Mouse (Mus musculus): ENCODE measurements at regions not wholly inside any gene's neighbourhood (a gene's known extent, or its start where the extent isn't known, plus 50 kb on each side); places are given as distances from the start of the nearest gene placed in this dataset.

DNA sequence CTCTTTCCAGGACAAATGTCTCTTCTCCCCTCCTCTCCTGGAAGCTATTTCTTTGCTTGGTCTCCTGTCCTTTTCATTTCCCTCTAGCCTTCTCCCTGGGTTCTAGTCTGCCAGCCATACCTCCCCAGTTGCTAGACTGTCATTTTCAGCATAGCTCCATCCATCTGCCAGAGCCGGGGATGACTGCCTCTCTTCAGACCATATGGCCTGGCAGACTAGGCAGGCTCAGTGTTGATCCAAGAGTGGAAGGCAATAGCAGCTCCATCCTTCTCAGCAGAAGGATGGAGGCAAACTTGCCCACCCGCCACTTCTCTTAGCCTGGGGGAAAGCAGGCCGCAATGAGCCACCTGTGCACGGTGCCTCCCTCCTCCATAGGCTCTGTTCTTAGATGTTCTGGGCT, 242.0 kb upstream of the Adra1b start:
- DNase-seq (ENCODE audit: low spot score): no peak
- H3K27me3 ChIP-seq (replicated peaks; ENCODE audit: low read depth, poor library complexity, severe bottlenecking): no peaks in the 10 kb centered on the region
- H3K4me3 ChIP-seq: no peak overlapping the region
- no peaks in the 10 kb centered on the region for H3K9me3 ChIP-seq
- WGBS: 92% methylated on average over 4 of the region's 4 CpGs
- H3K36me3 ChIP-seq (replicated peaks): no peaks in the 10 kb centered on the region
- H3K4me1 ChIP-seq: no peaks in the 10 kb centered on the region
- no peak overlapping the region for H3K27ac ChIP-seq (replicated peaks)

DNA sequence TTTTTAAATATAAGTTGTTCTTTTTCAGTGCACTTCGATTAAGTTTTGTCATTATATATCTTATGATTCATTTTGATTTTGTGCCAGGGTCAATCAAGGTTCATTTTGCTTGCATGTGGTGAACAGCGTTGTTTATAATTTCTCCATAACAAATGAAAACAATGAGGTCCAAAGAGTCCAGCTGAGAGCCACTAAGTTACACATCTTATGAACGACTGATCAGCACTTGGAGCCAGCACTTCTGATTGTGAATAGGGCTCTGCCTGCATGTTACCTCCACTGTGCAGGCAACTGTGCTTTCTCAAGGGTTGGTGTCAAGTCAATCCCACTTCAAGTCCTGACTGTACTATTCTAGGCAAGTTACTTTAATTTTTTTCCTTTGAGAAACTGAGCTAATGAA, 243.5 kb upstream of the Adra1b start:
- Histone ChIP-seq H3K4me1 (no peaks in the 10 kb centered on the region), H3K27me3 (replicated peaks; ENCODE audit: low read depth, poor library complexity, severe bottlenecking) (no peaks in the 10 kb centered on the region), H3K9me3 (no peaks in the 10 kb centered on the region), H3K4me3 (no peak overlapping the region), H3K27ac (replicated peaks) (no peak overlapping the region), H3K36me3 (replicated peaks) (no peaks in the 10 kb centered on the region)
- no peak for DNase-seq (ENCODE audit: low spot score)
- WGBS: 79% methylated on average over 3 of the region's 3 CpGs

DNA sequence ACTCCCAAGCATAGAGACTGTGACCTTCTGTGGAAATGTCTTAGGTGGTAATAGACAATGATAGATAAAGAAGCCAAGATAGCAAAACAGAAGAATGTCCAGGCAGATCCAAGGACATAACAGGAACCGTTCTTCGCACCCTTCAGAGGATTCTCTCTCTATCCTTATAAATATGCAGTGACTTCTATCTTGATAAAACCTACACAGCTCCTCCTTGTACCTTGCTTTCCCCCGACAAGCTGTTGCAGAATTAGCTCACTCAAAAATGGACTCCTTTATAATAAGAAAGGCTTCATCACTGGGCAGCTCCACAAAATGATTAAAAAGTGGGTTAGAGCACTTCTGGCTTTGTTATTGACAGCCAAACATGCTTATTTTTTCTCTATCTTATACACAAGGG, 245.4 kb upstream of the Adra1b start:
- no peaks in the 10 kb centered on the region for H3K27me3 ChIP-seq (replicated peaks; ENCODE audit: low read depth, poor library complexity, severe bottlenecking)
- no peaks in the 10 kb centered on the region for H3K9me3 ChIP-seq
- 93% methylated on average over 3 of the region's 3 CpGs for WGBS
- no peaks in the 10 kb centered on the region for H3K4me1 ChIP-seq
- DNase-seq (ENCODE audit: low spot score): no peak
- no peaks in the 10 kb centered on the region for H3K36me3 ChIP-seq (replicated peaks)
- no peak overlapping the region for H3K27ac ChIP-seq (replicated peaks)
- H3K4me3 ChIP-seq: no peak overlapping the region

DNA sequence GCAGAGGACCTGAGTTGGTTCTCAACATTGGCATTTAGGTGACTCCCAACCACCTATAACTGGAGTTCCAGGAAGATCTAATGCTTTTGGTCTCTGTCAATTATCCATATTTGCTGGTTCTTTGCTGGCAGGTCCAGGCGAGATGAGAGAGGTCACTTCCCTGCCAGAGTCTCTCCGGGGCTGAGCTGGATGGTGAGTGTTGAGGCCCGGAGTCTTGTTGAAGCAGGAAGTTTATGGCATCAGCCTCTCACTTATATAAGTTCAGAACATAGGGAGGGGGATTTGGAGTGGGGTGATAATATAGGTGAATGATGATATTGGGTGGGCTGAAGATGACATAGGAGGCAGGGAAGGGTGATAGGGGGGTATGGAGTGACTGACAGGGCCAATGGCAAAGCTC, 246.3 kb upstream of the Il12b start:
- H3K27ac ChIP-seq (replicated peaks): no peak overlapping the region
- whole genome bisulfite sequencing: 89% methylated on average over 3 of the region's 3 CpGs
- no peaks in the 10 kb centered on the region for H3K27me3 ChIP-seq (replicated peaks; ENCODE audit: low read depth, poor library complexity, severe bottlenecking)
- no peak overlapping the region for H3K4me3 ChIP-seq
- no peak for DNase-seq (ENCODE audit: low spot score)
- peaks cover 14% of the 10 kb centered on the region for H3K4me1 ChIP-seq
- no peaks in the 10 kb centered on the region for H3K36me3 ChIP-seq (replicated peaks)
- H3K9me3 ChIP-seq: no peaks in the 10 kb centered on the region

DNA sequence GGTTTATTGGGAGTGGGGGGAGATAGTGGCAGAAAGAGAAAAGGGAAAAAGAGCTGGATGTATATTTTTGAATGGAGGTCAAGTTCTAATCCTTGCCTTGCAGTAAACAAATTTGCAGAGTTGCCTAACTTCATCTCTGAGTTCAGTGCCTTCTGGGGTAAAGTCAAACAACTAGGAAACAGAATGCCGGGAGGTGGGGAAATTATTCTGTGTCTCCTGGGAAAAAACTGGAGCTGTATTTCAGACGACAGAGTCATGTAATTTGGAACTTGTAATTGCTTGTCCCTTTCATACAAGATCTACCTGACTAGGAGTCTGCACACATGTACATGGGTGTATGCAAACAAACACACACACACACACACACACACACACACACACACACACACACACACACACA, 244.3 kb upstream of the Il12b start:
- no peak overlapping the region for H3K4me3 ChIP-seq
- no peak overlapping the region for H3K27ac ChIP-seq (replicated peaks)
- H3K27me3 ChIP-seq (replicated peaks; ENCODE audit: low read depth, poor library complexity, severe bottlenecking): no peaks in the 10 kb centered on the region
- H3K9me3 ChIP-seq: no peaks in the 10 kb centered on the region
- 49% methylated on average over 2 of the region's 2 CpGs for WGBS
- H3K4me1 ChIP-seq: peaks cover 14% of the 10 kb centered on the region
- no peak for DNase-seq (ENCODE audit: low spot score)
- no peaks in the 10 kb centered on the region for H3K36me3 ChIP-seq (replicated peaks)

DNA sequence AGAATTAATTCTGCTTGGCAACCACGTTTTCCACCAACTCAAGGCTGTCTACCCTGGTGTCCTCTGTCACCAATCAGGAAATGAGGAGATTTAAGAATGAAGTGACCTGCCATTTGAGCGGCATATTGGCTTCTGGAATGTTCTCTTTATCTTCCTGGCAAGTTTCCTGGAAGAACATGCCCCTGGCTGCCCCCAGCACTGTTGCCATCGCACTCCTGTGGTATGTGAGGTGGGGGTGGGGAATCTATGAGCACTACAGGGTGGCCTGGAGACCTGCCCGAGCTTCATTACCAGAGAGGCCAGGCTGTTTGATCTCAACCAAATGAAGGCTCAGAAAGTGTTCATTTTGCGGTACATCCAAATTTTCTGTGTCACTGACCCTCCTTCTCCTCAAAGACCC, 243.8 kb upstream of the Il12b start:
- no peak overlapping the region for H3K27ac ChIP-seq (replicated peaks)
- H3K36me3 ChIP-seq (replicated peaks): no peaks in the 10 kb centered on the region
- no peak overlapping the region for H3K4me3 ChIP-seq
- peaks cover 14% of the 10 kb centered on the region for H3K4me1 ChIP-seq
- DNase-seq (ENCODE audit: low spot score): no peak
- H3K9me3 ChIP-seq: no peaks in the 10 kb centered on the region
- WGBS: 57% methylated on average over 5 of the region's 5 CpGs
- no peaks in the 10 kb centered on the region for H3K27me3 ChIP-seq (replicated peaks; ENCODE audit: low read depth, poor library complexity, severe bottlenecking)

DNA sequence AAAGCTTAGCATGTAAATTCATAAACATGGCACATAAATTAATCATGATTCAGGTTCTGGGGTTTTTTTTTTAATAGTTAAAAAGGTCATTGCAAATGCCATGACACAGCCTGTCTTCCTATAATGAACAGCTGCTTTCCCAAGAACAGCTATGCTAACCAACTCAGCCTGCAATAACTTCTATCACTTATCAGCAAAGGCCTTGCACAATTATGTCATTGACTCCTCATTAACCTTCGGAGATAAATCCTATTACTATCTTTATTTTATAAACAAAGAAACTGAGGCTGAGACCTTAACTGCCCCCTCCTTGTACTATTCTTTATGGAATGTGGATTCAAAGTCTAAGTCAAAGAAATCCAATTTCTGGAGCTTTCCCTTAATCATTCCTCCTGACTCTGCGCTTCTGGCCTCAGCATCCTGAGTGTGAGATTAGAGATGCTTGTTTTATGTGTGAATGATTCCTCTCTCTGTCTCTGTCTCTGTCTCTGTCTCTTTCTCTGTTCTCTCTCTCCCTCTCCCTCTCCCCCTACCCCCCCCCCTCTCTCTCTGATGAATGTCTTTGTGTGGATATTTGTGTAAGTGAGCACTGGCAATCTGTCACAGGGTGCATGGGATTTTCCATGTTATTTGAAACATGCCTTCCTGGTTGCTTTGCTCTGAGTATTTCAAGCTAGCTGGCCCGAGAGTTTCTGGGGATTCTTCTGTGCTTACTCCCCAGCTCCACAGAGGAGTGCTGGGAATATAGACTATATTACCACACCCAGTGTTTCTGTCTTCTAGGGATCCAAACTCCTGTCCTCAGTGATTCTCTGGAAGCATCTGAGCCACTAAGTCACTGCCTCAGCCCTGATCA, 243.1 kb upstream of the Il12b start:
- no peaks in the 10 kb centered on the region for H3K36me3 ChIP-seq (replicated peaks)
- H3K27ac ChIP-seq (replicated peaks): no peak overlapping the region
- no peaks in the 10 kb centered on the region for H3K9me3 ChIP-seq
- no peak overlapping the region for H3K4me3 ChIP-seq
- no peak for DNase-seq (ENCODE audit: low spot score)
- H3K4me1 ChIP-seq: peaks cover 14% of the 10 kb centered on the region
- no peaks in the 10 kb centered on the region for H3K27me3 ChIP-seq (replicated peaks; ENCODE audit: low read depth, poor library complexity, severe bottlenecking)
- WGBS: 70% methylated on average over 3 of the region's 3 CpGs

DNA sequence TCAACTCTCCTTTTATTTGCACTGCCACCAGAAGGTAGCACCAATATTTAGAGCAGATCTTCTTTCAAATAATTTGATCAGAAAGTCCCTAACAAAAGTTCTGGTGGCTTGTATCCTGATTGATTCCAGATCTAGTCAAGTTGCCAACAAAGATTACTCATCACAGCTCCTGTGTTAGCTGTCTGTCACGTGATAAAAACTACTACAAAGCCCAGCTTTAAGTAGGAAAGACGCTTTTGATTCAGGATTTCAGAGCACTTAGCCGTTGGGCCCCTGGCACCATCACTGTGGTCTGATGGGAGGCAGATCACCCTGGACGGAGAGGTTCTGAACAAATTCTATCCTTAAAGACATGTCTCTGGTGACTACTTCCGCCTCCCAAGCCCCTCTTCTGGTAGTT, 241.6 kb upstream of the Il12b start:
- Histone ChIP-seq H3K4me1 (peaks cover 14% of the 10 kb centered on the region), H3K36me3 (replicated peaks) (no peaks in the 10 kb centered on the region), H3K9me3 (no peaks in the 10 kb centered on the region), H3K27ac (replicated peaks) (no peak overlapping the region), H3K4me3 (no peak overlapping the region), H3K27me3 (replicated peaks; ENCODE audit: low read depth, poor library complexity, severe bottlenecking) (no peaks in the 10 kb centered on the region)
- DNase-seq (ENCODE audit: low spot score): no peak
- WGBS: 76% methylated on average over 5 of the region's 5 CpGs

DNA sequence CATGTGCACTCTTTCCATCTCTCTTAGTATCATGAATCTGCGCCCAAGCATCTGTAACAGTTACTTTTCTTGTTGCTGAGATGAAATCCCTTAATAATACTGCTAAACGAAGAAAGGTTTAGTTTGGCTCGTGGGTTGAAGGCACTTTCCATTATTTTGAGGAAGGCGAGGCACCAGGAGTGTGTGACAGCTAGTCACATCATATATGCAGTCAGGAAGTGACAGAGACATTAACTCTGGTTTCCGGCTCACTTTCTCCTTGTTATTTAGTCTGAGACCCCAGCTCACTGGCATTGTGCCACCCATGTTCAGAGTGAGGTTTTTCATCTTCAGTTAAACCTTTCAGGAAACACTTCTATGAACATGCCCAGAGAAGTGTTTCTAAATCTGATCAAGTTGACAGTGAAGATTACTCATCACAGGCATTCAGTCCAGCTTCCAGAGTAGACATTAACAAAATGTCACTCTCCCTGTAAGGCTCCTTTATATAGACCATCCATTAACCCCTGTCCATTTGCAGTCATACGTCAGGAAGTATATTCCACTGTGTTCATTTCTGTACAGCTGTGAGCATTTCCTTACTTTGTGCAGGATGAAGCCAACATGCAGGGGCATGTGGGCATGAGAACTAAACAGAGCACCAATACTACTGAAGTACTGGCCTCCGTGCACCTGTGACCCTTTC, 238.0 kb upstream of the Il12b start:
- H3K4me3 ChIP-seq: no peak overlapping the region
- DNase-seq (ENCODE audit: low spot score): no peak
- H3K36me3 ChIP-seq (replicated peaks): no peaks in the 10 kb centered on the region
- H3K27ac ChIP-seq (replicated peaks): no peak overlapping the region
- WGBS: 87% methylated on average over 7 of the region's 7 CpGs
- H3K9me3 ChIP-seq: no peaks in the 10 kb centered on the region
- H3K4me1 ChIP-seq: peaks cover 4% of the 10 kb centered on the region; the same call in 1 of the 2 replicates
- H3K27me3 ChIP-seq (replicated peaks; ENCODE audit: low read depth, poor library complexity, severe bottlenecking): no peaks in the 10 kb centered on the region

DNA sequence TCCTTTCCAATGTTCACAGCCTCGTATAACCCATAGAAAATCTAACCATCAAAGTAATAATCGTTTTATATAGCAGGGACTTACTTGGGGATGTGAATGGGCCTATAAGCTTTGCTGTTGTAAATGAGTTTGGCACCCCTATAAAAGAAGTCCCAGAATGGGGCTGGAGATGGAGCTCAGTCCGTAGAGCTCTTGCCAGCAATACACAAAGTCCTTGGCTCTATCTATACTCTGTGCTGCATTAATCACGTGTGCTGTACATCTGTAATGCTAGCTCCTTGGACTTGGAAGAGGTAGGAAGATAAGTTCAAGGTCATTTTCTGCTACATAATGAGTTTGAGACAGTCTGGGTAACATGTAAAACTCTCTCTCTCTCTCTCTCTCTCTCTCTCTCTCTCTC, 236.8 kb upstream of the Il12b start:
- 83% methylated on average over 4 of the region's 4 CpGs for WGBS
- Histone ChIP-seq H3K27ac (replicated peaks) (no peak overlapping the region), H3K27me3 (replicated peaks; ENCODE audit: low read depth, poor library complexity, severe bottlenecking) (no peaks in the 10 kb centered on the region)

DNA sequence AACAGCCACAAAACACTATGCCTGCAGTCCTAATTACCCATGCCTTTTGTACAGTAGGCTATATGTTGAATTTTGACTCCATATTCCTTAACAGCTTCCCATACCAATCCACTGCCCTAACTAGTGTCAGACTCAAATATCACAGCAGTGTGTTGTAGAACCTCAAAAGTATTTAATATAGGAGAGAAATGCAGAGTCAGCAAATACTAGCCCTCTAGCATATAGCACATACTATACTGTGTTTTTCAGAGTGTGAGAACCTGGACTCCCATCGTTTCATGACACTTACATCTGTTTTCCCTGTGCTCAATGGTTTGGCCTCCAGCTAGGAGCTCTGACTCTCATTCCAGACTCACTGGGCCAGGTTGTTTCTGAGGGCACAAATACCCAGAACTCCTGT, 236.1 kb upstream of the Il12b start:
- Histone ChIP-seq H3K36me3 (replicated peaks) (no peaks in the 10 kb centered on the region), H3K27ac (replicated peaks) (no peak overlapping the region), H3K4me3 (no peak overlapping the region), H3K4me1 (no peaks in the 10 kb centered on the region), H3K27me3 (replicated peaks; ENCODE audit: low read depth, poor library complexity, severe bottlenecking) (no peaks in the 10 kb centered on the region), H3K9me3 (no peaks in the 10 kb centered on the region)
- no peak for DNase-seq (ENCODE audit: low spot score)
- WGBS: 78% methylated on average over 1 of the region's 1 CpGs

More for the DNA sequence above, 236.8 kb upstream of the Il12b start:
- no peaks in the 10 kb centered on the region for H3K36me3 ChIP-seq (replicated peaks)
- H3K4me1 ChIP-seq: no peaks in the 10 kb centered on the region
- no peaks in the 10 kb centered on the region for H3K9me3 ChIP-seq
- no peak for DNase-seq (ENCODE audit: low spot score)
- H3K4me3 ChIP-seq: no peak overlapping the region

DNA sequence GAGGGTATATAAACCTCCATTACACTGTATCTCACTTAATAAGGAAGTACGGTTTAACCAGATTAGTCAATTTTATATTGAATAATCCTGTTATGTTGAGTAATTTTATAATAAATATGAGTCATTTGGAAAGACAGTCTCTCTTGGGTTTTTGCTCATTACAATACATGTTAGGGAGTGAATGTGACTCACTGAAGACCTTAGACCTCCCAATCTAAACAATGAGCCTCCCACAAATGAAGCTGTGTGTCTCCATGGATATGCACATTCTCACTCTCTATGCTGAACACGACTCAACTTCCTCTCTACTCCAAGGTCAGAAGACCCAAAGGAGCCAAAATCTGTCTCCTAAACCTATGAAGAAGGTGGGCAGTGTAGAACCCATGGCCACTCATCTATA, 235.7 kb upstream of the Il12b start:
- no peak overlapping the region for H3K27ac ChIP-seq (replicated peaks)
- WGBS: 72% methylated on average over 2 of the region's 2 CpGs

More for the DNA sequence above, 235.7 kb upstream of the Il12b start:
- Histone ChIP-seq H3K36me3 (replicated peaks) (no peaks in the 10 kb centered on the region), H3K9me3 (no peaks in the 10 kb centered on the region), H3K4me1 (no peaks in the 10 kb centered on the region), H3K4me3 (no peak overlapping the region), H3K27me3 (replicated peaks; ENCODE audit: low read depth, poor library complexity, severe bottlenecking) (no peaks in the 10 kb centered on the region)
- no peak for DNase-seq (ENCODE audit: low spot score)

Data from embryonic facial prominence, embryonic 10.5 days (tissue).